Mouse (Mus musculus): Measurements from ENCODE around the gene Nek5.
A peak's percentile ranks its signal among the peaks of the same experiment; 100 is the strongest.

Nek5 gene

GRCm38 (mm10) chr8:22124220-22125152 is at the start of gene Nek5:
Gene Nek5 (minus strand): TSS chr8:22125053.
- DNase-seq (ENCODE audit: low spot score in 2 of 2): peak in 1 of 2 experiments; percentile 31

- DNase-seq (ENCODE audit: low spot score in 2 of 2): no peak
Observed at GRCm38 (mm10) chr8:22169167-22169566, 44.3 kb upstream of the Nek5 start.

GRCm38 (mm10) chr8:22166080-22166603 is 41.3 kb upstream of the Nek5 start, which contains the start of gene Nek3:
Gene Nek3 (minus strand): TSS chr8:22166435.
- peak; percentile 64 to 77 for DNase-seq (ENCODE audit: low spot score in 2 of 2)

- DNase-seq (ENCODE audit: low spot score in 2 of 2): no peak
Observed at GRCm38 (mm10) chr8:22165251-22166079, 40.6 kb upstream of the Nek5 start.

GRCm38 (mm10) chr8:22164431-22164830 is 39.6 kb upstream of the Nek5 start:
- DNase-seq (ENCODE audit: low spot score in 2 of 2): no peak

GRCm38 (mm10) chr8:22162206-22162605 is 37.4 kb upstream of the Nek5 start:
- no peak for DNase-seq (ENCODE audit: low spot score in 2 of 2)

GRCm38 (mm10) chr8:22150345-22150663 is 25.5 kb upstream of the Nek5 start:
- DNase-seq (ENCODE audit: low spot score in 2 of 2): no peak

GRCm38 (mm10) chr8:22149643-22150344 is 24.9 kb upstream of the Nek5 start:
- no peak for DNase-seq (ENCODE audit: low spot score in 2 of 2)

GRCm38 (mm10) chr8:22148367-22148740 is 23.5 kb upstream of the Nek5 start:
- DNase-seq (ENCODE audit: low spot score in 2 of 2): no peak

GRCm38 (mm10) chr8:22147706-22148366 is 23.0 kb upstream of the Nek5 start:
- no peak for DNase-seq (ENCODE audit: low spot score in 2 of 2)

- no peak for DNase-seq (ENCODE audit: low spot score in 2 of 2)
Observed at GRCm38 (mm10) chr8:22145831-22146230, 21.0 kb upstream of the Nek5 start.

GRCm38 (mm10) chr8:22143764-22144491 is 19.1 kb upstream of the Nek5 start:
- DNase-seq (ENCODE audit: low spot score in 2 of 2): no peak

- DNase-seq (ENCODE audit: low spot score in 2 of 2): no peak
Observed at GRCm38 (mm10) chr8:22142592-22142991, 17.7 kb upstream of the Nek5 start.

GRCm38 (mm10) chr8:22141836-22142385 is 17.1 kb upstream of the Nek5 start:
- DNase-seq (ENCODE audit: low spot score in 2 of 2): no peak

GRCm38 (mm10) chr8:22136462-22136861 is 11.6 kb upstream of the Nek5 start:
- DNase-seq (ENCODE audit: low spot score in 2 of 2): peak; percentile 12 to 37

- no peak for DNase-seq (ENCODE audit: low spot score in 2 of 2)
Observed at GRCm38 (mm10) chr8:22134750-22135135, 9.9 kb upstream of the Nek5 start.

GRCm38 (mm10) chr8:22134078-22134749 is 9.4 kb upstream of the Nek5 start:
- no peak for DNase-seq (ENCODE audit: low spot score in 2 of 2)

GRCm38 (mm10) chr8:22132062-22132461 is 7.2 kb upstream of the Nek5 start:
- peak in 1 of 2 experiments; percentile 29 for DNase-seq (ENCODE audit: low spot score in 2 of 2)

GRCm38 (mm10) chr8:22107020-22107419 is 17.8 kb downstream of the Nek5 start:
- no peak for DNase-seq (ENCODE audit: low spot score in 2 of 2)

- DNase-seq (ENCODE audit: low spot score in 2 of 2): peak in 1 of 2 experiments; percentile 1
Observed at GRCm38 (mm10) chr8:22091568-22091967, 33.3 kb downstream of the Nek5 start.

All from urinary bladder, postnatal 36 days (tissue).